Mouse (Mus musculus): Measurements from ENCODE around the gene Stpg3. TPM values are rescaled to one million over a fixed set of nuclear protein-coding genes. Genes with fewer than 3 reads are reported as not detected.
A peak's percentile ranks its signal among the peaks of the same experiment; 100 is the strongest.
"Not testable (repeated sequence)": the region's sequence is repeated elsewhere in the genome, so short reads cannot be mapped to it uniquely, and the experiment has no call there.

The Stpg3 gene
- not detected in 2 replicates for polyA plus RNA-seq (2016; fragmentation: Nextera tagmentation; extraction: Ambion mirVana)

DNA sequence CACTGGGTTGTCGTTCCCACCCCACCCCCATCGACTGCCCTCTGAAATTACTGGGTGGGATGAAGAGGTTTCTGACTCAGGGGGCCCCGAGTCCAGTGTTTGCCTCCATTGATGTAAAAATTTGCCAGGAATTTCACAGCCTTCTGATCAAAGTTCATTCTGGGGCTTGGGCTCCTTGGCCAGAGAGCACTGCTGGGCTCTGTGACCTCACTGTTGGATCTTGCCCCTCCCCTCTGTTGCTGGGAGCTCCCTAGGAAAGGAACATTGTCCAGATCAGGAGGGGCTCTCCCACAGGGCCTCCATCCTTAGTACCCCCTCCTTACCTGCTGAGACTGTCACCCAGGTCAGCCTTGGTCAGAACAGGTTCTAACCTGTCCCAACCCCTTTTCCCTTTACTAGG, at the start of gene Stpg3:
TSS of gene Stpg3 (minus strand) at position 194 of the 400 bp plus-strand sequence.
- ATAC-seq (ENCODE audit: insufficient number of reproducible peaks, low FRiP score) = no peak
- Histone ChIP-seq H3K4me3 (no peak within 1 kb of the TSS), H3K9me3 (replicated peaks) (no peaks in the 10 kb centered on the region), H3K4me1 (replicated peaks) (peaks cover 10% of the 10 kb centered on the region), H3K27me3 (replicated peaks) (peaks cover 20% of the 10 kb centered on the region), H3K4me2 (no peak within 1 kb of the TSS), H3K36me3 (peaks cover 4% of the 10 kb centered on the region; the same call in 1 of the 2 replicates), H3K27ac (ENCODE audit: poor library complexity, severe bottlenecking) (no peak within 1 kb of the TSS), H3K9ac (no peak within 1 kb of the TSS)
- 70% methylated on average over 3 of the region's 3 CpGs for WGBS

- WGBS = 23% methylated on average over 12 of the region's 12 CpGs
- H3K4me1 ChIP-seq (replicated peaks) = peaks cover 43% of the 10 kb centered on the region
- peak overlapping the region; percentile 77 for H3K4me3 ChIP-seq
- no peak for ATAC-seq (ENCODE audit: insufficient number of reproducible peaks, low FRiP score)
- H3K27me3 ChIP-seq (replicated peaks) = peaks cover 18% of the 10 kb centered on the region
- 0 out of 2 replicates have a peak, but pooled peaks cover 5% of the 10 kb centered on the region for H3K36me3 ChIP-seq
- H3K4me2 ChIP-seq = peak overlapping the region; percentile 93
- no peaks in the 10 kb centered on the region for H3K9me3 ChIP-seq (replicated peaks)
- H3K9ac ChIP-seq = peak overlapping the region; percentile 74
- H3K27ac ChIP-seq (ENCODE audit: poor library complexity, severe bottlenecking) = no peak overlapping the region
Measured at GRCm38 (mm10) chr2:25263623-25264285, 49.3 kb upstream of the Stpg3 start.

GRCm38 (mm10) chr2:25262795-25263622, 48.6 kb upstream of the Stpg3 start:
- WGBS = under 1% methylated on average over 80 of the region's 82 CpGs
- Histone ChIP-seq H3K9me3 (replicated peaks) (no peaks in the 10 kb centered on the region), H3K4me2 (peak overlapping the region; percentile 93), H3K9ac (peak overlapping the region; percentile 74), H3K27ac (ENCODE audit: poor library complexity, severe bottlenecking) (no peak overlapping the region), H3K4me1 (replicated peaks) (peaks cover 43% of the 10 kb centered on the region), H3K36me3 (no peaks in the 10 kb centered on the region), H3K27me3 (replicated peaks) (peaks cover 18% of the 10 kb centered on the region), H3K4me3 (peak overlapping the region; percentile 77)
- peak; percentile 12 for ATAC-seq (ENCODE audit: insufficient number of reproducible peaks, low FRiP score)

GRCm38 (mm10) chr2:25262291-25262767, 47.9 kb upstream of the Stpg3 start, which contains the start of gene Tprn:
TSS of gene Tprn (plus strand) at chr2:25262618.
- peak; percentile 97 for ATAC-seq (ENCODE audit: insufficient number of reproducible peaks, low FRiP score)
- peak within 1 kb of the TSS; percentile 74 for H3K9ac ChIP-seq
- H3K9me3 ChIP-seq (replicated peaks) = no peaks in the 10 kb centered on the region
- H3K36me3 ChIP-seq = no peaks in the 10 kb centered on the region
- H3K4me1 ChIP-seq (replicated peaks) = peaks cover 38% of the 10 kb centered on the region
- WGBS = under 1% methylated on average over 39 of the region's 39 CpGs
- no peak within 1 kb of the TSS for H3K27ac ChIP-seq (ENCODE audit: poor library complexity, severe bottlenecking)
- peaks cover 18% of the 10 kb centered on the region for H3K27me3 ChIP-seq (replicated peaks)
- peak within 1 kb of the TSS; percentile 93 for H3K4me2 ChIP-seq
- peak within 1 kb of the TSS; percentile 77 for H3K4me3 ChIP-seq

- Histone ChIP-seq H3K36me3 (no peaks in the 10 kb centered on the region), H3K9me3 (replicated peaks) (no peaks in the 10 kb centered on the region), H3K4me1 (replicated peaks) (peaks cover 34% of the 10 kb centered on the region), H3K9ac (no peak overlapping the region; the same call in 1 of the 2 replicates), H3K27me3 (replicated peaks) (peaks cover 18% of the 10 kb centered on the region), H3K27ac (ENCODE audit: poor library complexity, severe bottlenecking) (no peak overlapping the region), H3K4me2 (peak overlapping the region; percentile 93), H3K4me3 (peak overlapping the region; percentile 77)
- WGBS = 45% methylated on average over 12 of the region's 12 CpGs
- ATAC-seq (ENCODE audit: insufficient number of reproducible peaks, low FRiP score) = no peak; the same call in 1 of the 2 replicates
Measured at GRCm38 (mm10) chr2:25261870-25262269, 47.4 kb upstream of the Stpg3 start.

- Histone ChIP-seq H3K27me3 (replicated peaks) (peaks cover 6% of the 10 kb centered on the region), H3K27ac (ENCODE audit: poor library complexity, severe bottlenecking) (no peak overlapping the region), H3K4me3 (no peak overlapping the region), H3K4me2 (no peak overlapping the region), H3K9ac (no peak overlapping the region), H3K9me3 (replicated peaks) (no peaks in the 10 kb centered on the region), H3K36me3 (no peaks in the 10 kb centered on the region), H3K4me1 (replicated peaks) (peaks cover 25% of the 10 kb centered on the region)
- ATAC-seq (ENCODE audit: insufficient number of reproducible peaks, low FRiP score) = no peak
- WGBS = 48% methylated on average over 2 of the region's 2 CpGs
Measured at GRCm38 (mm10) chr2:25258887-25259286, 44.5 kb upstream of the Stpg3 start.

DNA sequence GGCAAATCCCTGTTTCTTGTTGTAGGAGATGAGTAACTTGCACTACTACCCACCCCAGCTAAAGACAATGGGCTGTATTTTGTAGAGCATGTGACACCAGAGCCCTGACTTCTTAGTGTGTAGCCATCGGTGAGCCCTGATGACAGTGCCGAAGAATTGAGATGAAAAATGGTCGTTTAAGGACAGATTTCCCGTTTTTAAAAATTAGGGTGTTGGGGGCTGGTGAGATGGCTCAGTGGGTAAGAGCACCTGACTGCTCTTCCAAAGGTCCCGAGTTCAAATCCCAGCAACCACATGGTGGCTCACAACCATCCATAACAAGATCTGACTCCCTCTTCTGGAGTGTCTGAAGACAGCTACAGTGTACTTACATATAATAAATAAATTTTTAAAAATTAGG, 42.8 kb upstream of the Stpg3 start:
- 80% methylated on average over 5 of the region's 5 CpGs for WGBS
- peaks cover 17% of the 10 kb centered on the region for H3K4me1 ChIP-seq (replicated peaks)
- H3K9me3 ChIP-seq (replicated peaks); H3K36me3 ChIP-seq; H3K9ac ChIP-seq; H3K27me3 ChIP-seq (replicated peaks); ATAC-seq (ENCODE audit: insufficient number of reproducible peaks, low FRiP score); H3K27ac ChIP-seq (ENCODE audit: poor library complexity, severe bottlenecking); H3K4me2 ChIP-seq; H3K4me3 ChIP-seq: not testable (repeated sequence)

- H3K36me3 ChIP-seq = peaks cover 12% of the 10 kb centered on the region
- peak overlapping the region; percentile 91 for H3K9ac ChIP-seq
- H3K27me3 ChIP-seq (replicated peaks); H3K9me3 ChIP-seq (replicated peaks); H3K27ac ChIP-seq (ENCODE audit: poor library complexity, severe bottlenecking); ATAC-seq (ENCODE audit: insufficient number of reproducible peaks, low FRiP score): not testable (repeated sequence)
- peaks cover 17% of the 10 kb centered on the region for H3K4me1 ChIP-seq (replicated peaks)
- WGBS = 57% methylated on average over 12 of the region's 12 CpGs
- H3K4me2 ChIP-seq = peak overlapping the region; percentile 99
- H3K4me3 ChIP-seq = peak overlapping the region; percentile 71
Measured at GRCm38 (mm10) chr2:25256443-25257109, 42.1 kb upstream of the Stpg3 start.

- under 1% methylated on average over 39 of the region's 39 CpGs for WGBS
- Histone ChIP-seq H3K4me1 (replicated peaks) (peaks cover 17% of the 10 kb centered on the region), H3K9me3 (replicated peaks) (no peaks in the 10 kb centered on the region), H3K36me3 (peaks cover 25% of the 10 kb centered on the region), H3K4me3 (peak within 1 kb of the TSS; percentile 71), H3K27ac (ENCODE audit: poor library complexity, severe bottlenecking) (peak within 1 kb of the TSS; percentile 55), H3K9ac (peak within 1 kb of the TSS; percentile 91), H3K27me3 (replicated peaks) (no peaks in the 10 kb centered on the region), H3K4me2 (peak within 1 kb of the TSS; percentile 99)
- peak; percentile 89 for ATAC-seq (ENCODE audit: insufficient number of reproducible peaks, low FRiP score)
Measured at GRCm38 (mm10) chr2:25255284-25255779, 40.9 kb upstream of the Stpg3 start, which contains the start of gene Tmem203. TSS of gene Tmem203 (plus strand) at chr2:25255439.

GRCm38 (mm10) chr2:25252331-25252730, 37.9 kb upstream of the Stpg3 start:
- H3K36me3 ChIP-seq = peaks cover 54% of the 10 kb centered on the region

More at GRCm38 (mm10) chr2:25252331-25252730, 37.9 kb upstream of the Stpg3 start:
- Histone ChIP-seq H3K4me2 (no peak overlapping the region), H3K9ac (no peak overlapping the region), H3K4me1 (replicated peaks) (peaks cover 17% of the 10 kb centered on the region), H3K27me3 (replicated peaks) (no peaks in the 10 kb centered on the region), H3K4me3 (no peak overlapping the region), H3K9me3 (replicated peaks) (no peaks in the 10 kb centered on the region), H3K27ac (ENCODE audit: poor library complexity, severe bottlenecking) (no peak overlapping the region)
- no peak for ATAC-seq (ENCODE audit: insufficient number of reproducible peaks, low FRiP score)
- 78% methylated on average over 1 of the region's 1 CpGs for WGBS

Measured in heart, embryonic 12.5 days (tissue).